Comparison of ENCODE assay signal across 23 mouse cellular contexts in genomic region chr6:33104661-33105060, GRCm38 (mm10). TPM values are rescaled to one million over a fixed set of nuclear protein-coding genes. Genes with fewer than 3 reads are reported as not detected.
DNase-seq lines count a peak whose midpoint lies in the region.
"Had no signal": no experiment of that assay in that cellular context is flagged by ENCODE, and none has a peak within 500 bp of the region (broad histone marks: within the 10 kb centered on the region; RNA-seq: fewer than 3 reads in every experiment).

No protein-coding gene starts in this region.

- no peaks in the 10 kb centered on the region for H3K36me3 ChIP-seq in heart, embryonic 10.5 days
- H3K36me3 ChIP-seq: embryonic facial prominence, embryonic 10.5 days; forebrain, embryonic 15.5 days; heart, embryonic 13.5 days; limb, embryonic 10.5 days; liver, embryonic 15.5 days; midbrain, embryonic 10.5 days; neural tube, embryonic 13.5 days had no signal

- 76% methylated on average over 6 of the region's 6 CpGs for WGBS in heart, embryonic 10.5 days

- no peaks in the 10 kb centered on the region for H3K27me3 ChIP-seq in heart, embryonic 10.5 days (ENCODE audit: insufficient read depth, poor library complexity, severe bottlenecking)
- H3K27me3 ChIP-seq: forebrain, embryonic 15.5 days; heart, embryonic 13.5 days; liver, embryonic 15.5 days; neural tube, embryonic 13.5 days had no signal

- no peaks in the 10 kb centered on the region for H3K4me1 ChIP-seq in heart, embryonic 10.5 days
- H3K4me1 ChIP-seq: embryonic facial prominence, embryonic 10.5 days; forebrain, embryonic 15.5 days; heart, embryonic 13.5 days; limb, embryonic 10.5 days; liver, embryonic 15.5 days; midbrain, embryonic 10.5 days; neural tube, embryonic 13.5 days had no signal

- no peak overlapping the region for H3K4me3 ChIP-seq in heart, embryonic 10.5 days
- H3K4me3 ChIP-seq: embryonic facial prominence, embryonic 10.5 days; forebrain, embryonic 15.5 days; heart, embryonic 13.5 days; limb, embryonic 10.5 days; liver, embryonic 15.5 days; midbrain, embryonic 10.5 days; myocyte; neural tube, embryonic 13.5 days had no signal

- H3K27ac ChIP-seq in heart, embryonic 10.5 days, result no peak overlapping the region
- H3K27ac ChIP-seq: embryonic facial prominence, embryonic 10.5 days; forebrain, embryonic 15.5 days; heart, embryonic 13.5 days; hindbrain, postnatal 0 days; limb, embryonic 10.5 days; liver, embryonic 15.5 days; midbrain, embryonic 10.5 days; neural tube, embryonic 13.5 days had no signal

- intact Hi-C loops in left cerebral cortex, postnatal 14 days (cut with DNase I), result no loop called here

- H3K9me3 ChIP-seq in heart, embryonic 10.5 days, result no peaks in the 10 kb centered on the region
- H3K9me3 ChIP-seq: embryonic facial prominence, embryonic 10.5 days; forebrain, embryonic 15.5 days; heart, embryonic 13.5 days; limb, embryonic 10.5 days; liver, embryonic 15.5 days; midbrain, embryonic 10.5 days; neural tube, embryonic 13.5 days had no signal

- peak; percentile 41 for DNase-seq in heart, adult 11 months
- DNase-seq in heart, embryonic 10.5 days (ENCODE audit: low spot score), result no peak
- peak; percentile 65 for DNase-seq in right cerebral cortex, adult 18-20 months
- no peak for DNase-seq in right cerebral cortex, postnatal 4 days
- peak; percentile 9 to 19 for DNase-seq in left cerebral cortex, postnatal 14 days (ENCODE audit: low spot score in 2 of 2)
- no peak for DNase-seq in thymus, postnatal 14 days
- no peak for DNase-seq in lung, postnatal 25 days (ENCODE audit: low spot score)
- DNase-seq: cerebellum, adult 11-12 months; cerebellum, postnatal 10 days; gastrocnemius, postnatal 10 days; heart, postnatal 14 days; kidney, postnatal 36 days; liver; thymus, postnatal 25 days had no signal

RNA-seq across cellular contexts. Expression of gene Chchd3, which starts 44.6 kb away (rescaled TPM):
- polyA plus RNA-seq in heart, embryonic 10.5 days (2016; fragmentation: Nextera tagmentation; extraction: Ambion mirVana), result 139 and 164 TPM in 2 replicates
- total RNA-seq in left cerebral cortex, postnatal 14 days (2021), result 10 to 100 TPM; 90.8 to 92.6 TPM

Comparison
In these comparisons a context has a peak if more than half of its experiments do, and no peak if none do; other contexts are left out.
1. DNase-seq: peak in heart, adult 11 months (single experiment), right cerebral cortex, adult 18-20 months (single experiment) and left cerebral cortex, postnatal 14 days (2 of 2); none in heart, embryonic 10.5 days (single experiment), right cerebral cortex, postnatal 4 days (single experiment), thymus, postnatal 14 days (single experiment) and lung, postnatal 25 days (single experiment).